ENCODE assay signal across 10 mouse cellular contexts in genomic region chr10:42410748-42411537, GRCm38 (mm10).
DNase-seq lines count a peak whose midpoint lies in the region; ATAC-seq lines count a peak whose summit lies in the region.
"Had no signal": no experiment of that assay in that cellular context is flagged by ENCODE, and none has a peak within 500 bp of the region (broad histone marks: within the 10 kb centered on the region; RNA-seq: fewer than 3 reads in every experiment).

No protein-coding gene starts in this region.

- H3K27me3 ChIP-seq in forebrain, embryonic 14.5 days (replicated peaks; ENCODE audit: control insufficient read depth, insufficient read depth, low read length) = no peaks in the 10 kb centered on the region
- 0 out of 2 replicates have a peak, but pooled peaks cover 3% of the 10 kb centered on the region for H3K27me3 ChIP-seq in forebrain, embryonic 12.5 days
- no peaks in the 10 kb centered on the region for H3K27me3 ChIP-seq in heart, embryonic 15.5 days
- H3K27me3 ChIP-seq in stomach, embryonic 15.5 days (replicated peaks) = no peaks in the 10 kb centered on the region
- H3K27me3 ChIP-seq: CH12.LX; limb, embryonic 12.5 days had no signal

- ATAC-seq in forebrain, embryonic 14.5 days = peak; percentile 91
- ATAC-seq in forebrain, embryonic 12.5 days (ENCODE audit: low FRiP score) = no peak
- ATAC-seq in heart, embryonic 15.5 days (replicated peaks; ENCODE audit: insufficient number of reproducible peaks, insufficient read depth, low FRiP score, low read depth) = peak; percentile 84
- ATAC-seq in stomach, embryonic 15.5 days (ENCODE audit: insufficient read depth, low FRiP score, low read depth) = peak; percentile 43; the same call in 1 of the 2 replicates
- ATAC-seq in megakaryocyte-erythroid progenitor cell, adult 5-6 weeks (replicated peaks; ENCODE audit: low FRiP score, low TSS enrichment, poor library complexity, severe bottlenecking) = no peak

- no peaks in the 10 kb centered on the region for H3K36me3 ChIP-seq in forebrain, embryonic 14.5 days (ENCODE audit: control insufficient read depth, insufficient read depth, low read length)
- H3K36me3 ChIP-seq in forebrain, embryonic 12.5 days (replicated peaks) = no peaks in the 10 kb centered on the region
- H3K36me3 ChIP-seq in heart, embryonic 15.5 days = no peaks in the 10 kb centered on the region
- H3K36me3 ChIP-seq in stomach, embryonic 15.5 days = peaks cover 5% of the 10 kb centered on the region; the same call in 1 of the 2 replicates
- H3K36me3 ChIP-seq: limb, embryonic 12.5 days had no signal

- no peaks in the 10 kb centered on the region for H3K9me3 ChIP-seq in forebrain, embryonic 14.5 days (replicated peaks; ENCODE audit: control insufficient read depth, low read length)
- no peaks in the 10 kb centered on the region for H3K9me3 ChIP-seq in forebrain, embryonic 12.5 days
- H3K9me3 ChIP-seq in heart, embryonic 15.5 days (replicated peaks) = no peaks in the 10 kb centered on the region
- H3K9me3 ChIP-seq in stomach, embryonic 15.5 days = no peaks in the 10 kb centered on the region
- H3K9me3 ChIP-seq: limb, embryonic 12.5 days had no signal

- DNase-seq in forebrain, embryonic 14.5 days (ENCODE audit: low spot score) = peak; percentile 90
- peak; percentile 41 for DNase-seq in adrenal gland, postnatal 14 days
- peak; percentile 37 to 54 for DNase-seq in layer of hippocampus, postnatal 36 days
- DNase-seq in embryo, embryonic 10.5 days (ENCODE audit: low spot score) = no peak

- WGBS in forebrain, embryonic 14.5 days = 42% methylated on average over 6 of the region's 6 CpGs
- WGBS in forebrain, embryonic 12.5 days = 76% methylated on average over 6 of the region's 6 CpGs
- 23% methylated on average over 6 of the region's 6 CpGs for WGBS in heart, embryonic 15.5 days
- WGBS in stomach, embryonic 15.5 days = 54% methylated on average over 6 of the region's 6 CpGs

- H3K4me1 ChIP-seq in forebrain, embryonic 14.5 days (ENCODE audit: control insufficient read depth, insufficient read depth, low read length) = peaks cover 10% of the 10 kb centered on the region
- H3K4me1 ChIP-seq in forebrain, embryonic 12.5 days = peaks cover 3% of the 10 kb centered on the region; the same call in 1 of the 2 replicates
- H3K4me1 ChIP-seq in heart, embryonic 15.5 days (replicated peaks) = peaks cover 10% of the 10 kb centered on the region
- no peaks in the 10 kb centered on the region for H3K4me1 ChIP-seq in stomach, embryonic 15.5 days
- H3K4me1 ChIP-seq: limb, embryonic 12.5 days had no signal

- no peak overlapping the region for H3K4me3 ChIP-seq in forebrain, embryonic 14.5 days (ENCODE audit: low read depth, low read length)
- H3K4me3 ChIP-seq in forebrain, embryonic 12.5 days (replicated peaks) = no peak overlapping the region
- no peak overlapping the region for H3K4me3 ChIP-seq in heart, embryonic 15.5 days
- H3K4me3 ChIP-seq in stomach, embryonic 15.5 days (replicated peaks) = no peak overlapping the region
- H3K4me3 ChIP-seq: limb, embryonic 12.5 days had no signal

- 0 out of 2 replicates have a peak overlapping the region, but pooled peaks have one; percentile 18 for H3K4me2 ChIP-seq in forebrain, embryonic 14.5 days (ENCODE audit: low read length)
- no peak overlapping the region for H3K4me2 ChIP-seq in forebrain, embryonic 12.5 days
- peak overlapping the region; percentile 10; the same call in 1 of the 2 replicates for H3K4me2 ChIP-seq in heart, embryonic 15.5 days
- H3K4me2 ChIP-seq in stomach, embryonic 15.5 days = no peak overlapping the region
- H3K4me2 ChIP-seq: limb, embryonic 12.5 days had no signal

- H3K9ac ChIP-seq in forebrain, embryonic 14.5 days (ENCODE audit: low read length) = no peak overlapping the region
- H3K9ac ChIP-seq in forebrain, embryonic 12.5 days = no peak overlapping the region
- H3K9ac ChIP-seq in heart, embryonic 15.5 days = no peak overlapping the region
- H3K9ac ChIP-seq in stomach, embryonic 15.5 days = no peak overlapping the region
- H3K9ac ChIP-seq: limb, embryonic 12.5 days had no signal

- peak overlapping the region; percentile 71 for H3K27ac ChIP-seq in forebrain, embryonic 14.5 days (ENCODE audit: low read depth, low read length)
- no peak overlapping the region for H3K27ac ChIP-seq in forebrain, embryonic 12.5 days
- H3K27ac ChIP-seq in heart, embryonic 15.5 days = peak overlapping the region; percentile 73
- no peak overlapping the region for H3K27ac ChIP-seq in stomach, embryonic 15.5 days
- H3K27ac ChIP-seq: limb, embryonic 12.5 days had no signal

Comparison
In these comparisons a context has a peak if more than half of its experiments do, and no peak if none do; other contexts are left out.
1. ATAC-seq: peak in forebrain, embryonic 14.5 days (single experiment), heart, embryonic 15.5 days (single experiment) and stomach, embryonic 15.5 days (single experiment); none in forebrain, embryonic 12.5 days (single experiment) and megakaryocyte-erythroid progenitor cell, adult 5-6 weeks (single experiment).
2. H3K27ac ChIP-seq: peak in forebrain, embryonic 14.5 days (single experiment) and heart, embryonic 15.5 days (single experiment); none in forebrain, embryonic 12.5 days (single experiment) and stomach, embryonic 15.5 days (single experiment).
3. H3K4me2 ChIP-seq: peak in forebrain, embryonic 14.5 days (single experiment) and heart, embryonic 15.5 days (single experiment); none in forebrain, embryonic 12.5 days (single experiment) and stomach, embryonic 15.5 days (single experiment).